Mouse (Mus musculus): ENCODE measurements at regions not wholly inside any gene's neighbourhood (a gene's known extent, or its start where the extent isn't known, plus 50 kb on each side); places are given as distances from the start of the nearest gene placed in this dataset.

DNA sequence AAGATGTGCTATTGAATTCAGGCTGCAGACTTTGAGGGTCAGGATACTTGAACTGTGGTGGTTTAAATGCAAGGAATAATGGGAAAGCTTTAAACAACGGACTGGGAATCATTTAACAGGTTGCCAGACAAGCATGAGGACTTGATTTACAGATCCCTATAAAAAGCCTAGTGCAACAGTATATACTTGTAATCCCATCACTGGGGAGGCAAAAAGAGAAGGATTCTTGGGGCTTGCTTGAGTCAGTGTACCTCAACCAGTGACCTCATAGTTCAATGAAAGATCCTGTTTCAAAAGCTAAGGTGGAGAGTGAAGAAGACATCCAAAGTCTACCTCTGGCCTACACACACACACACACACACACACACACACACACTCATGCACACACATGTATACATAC, 99.8 kb downstream of the Lrrn1 start:
- no peak for TF ChIP-seq CTCF (IDR thresholded peaks at IDR 0.05; ENCODE audit: low read depth)
- H3K4me3 ChIP-seq (ENCODE audit: low read depth, low read length) = no peak overlapping the region
- no peak for ATAC-seq
- no peaks in the 10 kb centered on the region for H3K4me1 ChIP-seq (replicated peaks; ENCODE audit: control insufficient read depth, insufficient read depth, low read length)
- no peaks in the 10 kb centered on the region for H3K36me3 ChIP-seq (ENCODE audit: control insufficient read depth, insufficient read depth)
- H3K9me3 ChIP-seq (ENCODE audit: control insufficient read depth) = no peaks in the 10 kb centered on the region
- no peak overlapping the region for H3K9ac ChIP-seq (ENCODE audit: low read depth, low read length)
- WGBS = 79% methylated on average over 1 of the region's 1 CpGs
- H3K27ac ChIP-seq (ENCODE audit: low read depth, low read length) = no peak overlapping the region
- H3K4me2 ChIP-seq (replicated peaks; ENCODE audit: low read depth) = no peak overlapping the region
- H3K27me3 ChIP-seq (replicated peaks; ENCODE audit: control insufficient read depth, insufficient read depth, low read length) = no peaks in the 10 kb centered on the region

DNA sequence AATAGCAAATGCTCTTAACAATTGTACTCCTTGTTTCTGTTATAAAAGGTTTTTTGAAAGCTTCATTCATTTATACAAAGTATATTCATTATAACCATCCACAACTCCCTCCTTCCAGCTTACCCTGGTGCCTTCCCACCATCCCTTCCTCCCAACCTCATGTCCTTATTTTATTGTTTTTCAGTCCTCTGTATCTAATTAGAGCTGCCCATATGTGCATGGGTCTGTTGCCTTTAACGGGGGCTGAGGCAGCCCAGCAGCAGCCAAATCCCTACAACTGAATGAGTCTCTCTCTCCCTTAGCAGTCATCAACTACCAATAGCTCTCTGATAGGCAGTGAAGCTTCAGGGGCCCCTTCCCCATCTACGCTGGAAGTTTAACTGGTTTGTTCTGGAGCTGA, 116.2 kb downstream of the Lrrn1 start:
- H3K27me3 ChIP-seq (replicated peaks; ENCODE audit: control insufficient read depth, insufficient read depth, low read length) = no peaks in the 10 kb centered on the region
- WGBS = 77% methylated on average over 2 of the region's 2 CpGs
- H3K4me1 ChIP-seq (replicated peaks; ENCODE audit: control insufficient read depth, insufficient read depth, low read length) = no peaks in the 10 kb centered on the region
- no peak overlapping the region for H3K4me3 ChIP-seq (ENCODE audit: low read depth, low read length)
- TF ChIP-seq CTCF (IDR thresholded peaks at IDR 0.05; ENCODE audit: low read depth) = no peak
- no peak overlapping the region for H3K9ac ChIP-seq (ENCODE audit: low read depth, low read length)
- H3K4me2 ChIP-seq (replicated peaks; ENCODE audit: low read depth) = no peak overlapping the region
- H3K9me3 ChIP-seq (ENCODE audit: control insufficient read depth) = no peaks in the 10 kb centered on the region
- H3K36me3 ChIP-seq (ENCODE audit: control insufficient read depth, insufficient read depth) = no peaks in the 10 kb centered on the region
- no peak overlapping the region for H3K27ac ChIP-seq (ENCODE audit: low read depth, low read length)
- ATAC-seq = no peak

DNA sequence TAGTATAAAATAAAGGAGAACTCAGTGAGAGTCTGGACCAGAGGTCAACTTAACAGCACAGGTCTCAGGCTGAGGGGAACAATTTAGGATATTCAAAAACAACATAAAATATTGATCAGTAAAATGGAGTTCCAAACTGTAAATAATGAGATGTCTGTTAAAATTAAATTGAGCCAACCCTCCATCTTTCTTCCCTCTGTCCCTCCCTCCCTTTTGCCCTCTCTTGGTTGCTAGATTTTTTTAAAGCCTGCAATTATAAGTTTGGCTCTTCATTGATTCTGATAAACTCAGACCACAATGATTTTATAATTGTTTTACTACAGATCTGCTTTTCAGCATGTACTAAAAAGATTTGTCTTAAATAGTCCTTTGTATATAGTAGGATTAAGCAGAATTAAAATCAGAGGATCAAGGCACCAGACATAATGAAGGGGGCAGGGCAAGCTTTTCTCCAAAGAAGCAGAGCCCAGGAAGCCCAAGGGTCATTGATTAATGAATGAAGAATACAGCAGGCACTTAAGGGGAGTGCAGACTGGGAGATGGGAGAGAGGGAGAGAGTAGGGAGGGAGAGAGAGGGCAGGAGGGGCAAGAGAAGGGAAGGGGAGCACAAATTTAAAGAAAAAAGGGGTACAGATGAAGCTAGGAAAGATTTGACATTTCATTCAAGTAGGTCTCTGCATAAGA, 124.4 kb downstream of the Lrrn1 start:
- TF ChIP-seq CTCF (IDR thresholded peaks at IDR 0.05; ENCODE audit: low read depth) = no peak
- no peak overlapping the region for H3K9ac ChIP-seq (ENCODE audit: low read depth, low read length)
- no peak overlapping the region for H3K27ac ChIP-seq (ENCODE audit: low read depth, low read length)
- no peak overlapping the region for H3K4me3 ChIP-seq (ENCODE audit: low read depth, low read length)
- ATAC-seq = no peak
- no peaks in the 10 kb centered on the region for H3K27me3 ChIP-seq (replicated peaks; ENCODE audit: control insufficient read depth, insufficient read depth, low read length)
- H3K9me3 ChIP-seq (ENCODE audit: control insufficient read depth) = no peaks in the 10 kb centered on the region
- H3K36me3 ChIP-seq (ENCODE audit: control insufficient read depth, insufficient read depth) = no peaks in the 10 kb centered on the region
- H3K4me2 ChIP-seq (replicated peaks; ENCODE audit: low read depth) = no peak overlapping the region
- H3K4me1 ChIP-seq (replicated peaks; ENCODE audit: control insufficient read depth, insufficient read depth, low read length) = no peaks in the 10 kb centered on the region

DNA sequence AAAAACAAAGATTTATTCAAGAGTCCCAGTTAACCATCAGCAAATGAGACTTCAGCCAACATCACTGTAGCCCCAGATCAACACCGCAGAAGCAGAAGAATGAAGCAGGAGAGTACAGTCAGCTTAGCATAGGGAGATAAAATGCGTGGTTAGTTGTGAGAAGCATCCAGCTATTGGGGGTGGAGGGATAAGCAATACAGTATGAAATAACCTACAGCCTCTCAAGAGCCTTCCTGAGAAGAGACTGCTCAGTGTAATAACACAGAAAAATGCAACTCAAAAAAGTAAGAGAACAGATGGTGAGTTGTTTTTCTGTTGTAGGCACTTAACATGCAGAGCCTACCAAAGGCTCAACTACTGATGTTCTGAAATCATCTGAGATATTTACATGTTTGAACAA, 128.2 kb downstream of the Lrrn1 start:
- Histone ChIP-seq H3K4me1 (replicated peaks; ENCODE audit: control insufficient read depth, insufficient read depth, low read length) (no peaks in the 10 kb centered on the region), H3K27ac (ENCODE audit: low read depth, low read length) (no peak overlapping the region), H3K9me3 (ENCODE audit: control insufficient read depth) (no peaks in the 10 kb centered on the region), H3K4me3 (ENCODE audit: low read depth, low read length) (no peak overlapping the region), H3K36me3 (ENCODE audit: control insufficient read depth, insufficient read depth) (no peaks in the 10 kb centered on the region), H3K27me3 (replicated peaks; ENCODE audit: control insufficient read depth, insufficient read depth, low read length) (no peaks in the 10 kb centered on the region), H3K9ac (ENCODE audit: low read depth, low read length) (no peak overlapping the region), H3K4me2 (replicated peaks; ENCODE audit: low read depth) (no peak overlapping the region)
- 90% methylated on average over 2 of the region's 2 CpGs for WGBS
- no peak for TF ChIP-seq CTCF (IDR thresholded peaks at IDR 0.05; ENCODE audit: low read depth)
- ATAC-seq = no peak

DNA sequence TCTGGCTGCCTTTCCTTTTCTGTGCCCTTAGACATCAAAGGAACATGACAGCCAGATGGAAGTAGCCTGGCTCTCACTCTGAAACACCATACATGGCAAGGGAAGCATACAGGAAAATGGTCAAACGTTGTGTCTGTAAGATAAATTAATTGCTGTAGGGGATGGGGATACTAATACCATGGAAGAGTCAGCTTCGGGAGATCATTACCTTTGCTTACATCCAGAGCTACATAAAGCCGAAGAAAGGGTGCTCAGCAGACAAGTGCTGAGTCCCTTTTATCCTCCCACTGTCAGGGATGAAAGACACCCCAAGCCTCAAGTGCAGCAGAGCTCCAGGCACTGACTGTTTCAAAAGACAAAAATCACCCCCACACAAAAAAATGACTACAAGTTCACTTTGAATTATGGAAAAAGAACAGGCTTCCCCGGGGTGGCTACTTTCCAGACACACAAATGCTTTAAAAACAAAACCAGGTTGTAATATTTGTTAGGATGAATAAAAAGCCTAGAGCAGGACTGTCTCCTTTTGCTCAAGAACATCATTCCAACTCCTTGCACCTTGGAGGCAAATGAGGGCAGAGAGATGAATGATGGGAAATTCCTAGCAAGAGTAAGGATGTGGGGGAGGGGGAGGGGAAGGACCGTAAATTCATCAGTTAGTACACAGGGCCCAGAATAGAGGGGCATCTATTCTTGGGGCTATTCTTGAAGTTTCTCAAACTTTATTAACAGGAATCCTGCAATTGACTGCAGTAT, 131.6 kb downstream of the Lrrn1 start:
- H3K9ac ChIP-seq (ENCODE audit: low read depth, low read length) = no peak overlapping the region
- WGBS = 63% methylated on average over 5 of the region's 5 CpGs
- H3K4me1 ChIP-seq (replicated peaks; ENCODE audit: control insufficient read depth, insufficient read depth, low read length) = no peaks in the 10 kb centered on the region
- no peak for ATAC-seq
- no peaks in the 10 kb centered on the region for H3K9me3 ChIP-seq (ENCODE audit: control insufficient read depth)
- no peak overlapping the region for H3K27ac ChIP-seq (ENCODE audit: low read depth, low read length)
- TF ChIP-seq CTCF (IDR thresholded peaks at IDR 0.05; ENCODE audit: low read depth) = no peak
- no peak overlapping the region for H3K4me2 ChIP-seq (replicated peaks; ENCODE audit: low read depth)
- no peak overlapping the region for H3K4me3 ChIP-seq (ENCODE audit: low read depth, low read length)
- no peaks in the 10 kb centered on the region for H3K27me3 ChIP-seq (replicated peaks; ENCODE audit: control insufficient read depth, insufficient read depth, low read length)
- H3K36me3 ChIP-seq (ENCODE audit: control insufficient read depth, insufficient read depth) = no peaks in the 10 kb centered on the region

DNA sequence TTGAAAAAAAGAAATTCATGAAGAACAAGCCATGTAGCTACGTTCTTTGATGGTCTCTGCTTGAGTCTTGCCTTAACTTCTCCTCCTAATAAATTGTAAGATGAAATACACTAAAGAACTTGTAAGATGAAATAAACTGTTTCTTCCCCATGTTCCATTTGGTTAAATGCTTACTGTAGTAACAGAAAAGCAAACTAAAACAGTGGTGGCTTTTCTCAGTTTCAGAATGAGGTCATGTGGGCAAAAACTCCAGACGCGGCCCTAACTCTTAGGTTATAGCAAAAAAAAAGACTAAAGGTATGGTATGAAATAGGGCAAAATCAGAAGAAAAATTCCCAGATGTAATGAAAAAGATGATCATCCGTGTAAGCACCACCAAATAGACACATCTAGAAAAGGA, 169.7 kb downstream of the Lrrn1 start:
- no peak overlapping the region for H3K9ac ChIP-seq (ENCODE audit: low read depth, low read length)
- H3K27me3 ChIP-seq (replicated peaks; ENCODE audit: control insufficient read depth, insufficient read depth, low read length) = no peaks in the 10 kb centered on the region
- H3K9me3 ChIP-seq (ENCODE audit: control insufficient read depth) = no peaks in the 10 kb centered on the region
- WGBS = 86% methylated on average over 4 of the region's 4 CpGs
- TF ChIP-seq CTCF (IDR thresholded peaks at IDR 0.05; ENCODE audit: low read depth) = no peak
- H3K4me2 ChIP-seq (replicated peaks; ENCODE audit: low read depth) = no peak overlapping the region
- ATAC-seq = no peak
- no peak overlapping the region for H3K4me3 ChIP-seq (ENCODE audit: low read depth, low read length)
- no peaks in the 10 kb centered on the region for H3K4me1 ChIP-seq (replicated peaks; ENCODE audit: control insufficient read depth, insufficient read depth, low read length)
- H3K27ac ChIP-seq (ENCODE audit: low read depth, low read length) = no peak overlapping the region
- no peaks in the 10 kb centered on the region for H3K36me3 ChIP-seq (ENCODE audit: control insufficient read depth, insufficient read depth)

Measured in intestine, postnatal 0 days (tissue).